Mouse (Mus musculus) cerebellum, adult 2 months (tissue): ENCODE measurements at regions not wholly inside any gene's neighbourhood (a gene's known extent, or its start where the extent isn't known, plus 50 kb on each side); places are given as distances from the start of the nearest gene placed in this dataset.

Experiments
- CTCF ChIP-seq: fragments of 200-500 bp; IDR thresholded peaks from 2 replicates; pipeline ENCODE4 v1.5.1; 2011; ENCODE audit warnings: low read depth, mild to moderate bottlenecking, control low read depth, low read length, moderate library complexity, borderline replicate concordance; ENCODE audit not compliant: insufficient read depth
- POLR2A ChIP-seq: fragments of 200-500 bp; IDR thresholded peaks from 2 replicates; pipeline ENCODE4 v1.6.1; 2011; ENCODE audit warnings: low read length, control low read depth, borderline replicate concordance; ENCODE audit not compliant: insufficient read depth

GRCm38 (mm10) chr11:117434056-117434455 lies 50.1 kb upstream of the Gm11733 start:
- peak; percentile 35; the same call in 1 of the 2 replicates for TF ChIP-seq CTCF
- no peak for TF ChIP-seq POLR2A
